Mouse (Mus musculus): ENCODE measurements around the gene Vmn2r9.
A peak's percentile ranks its signal among the peaks of the same experiment; 100 is the strongest.
"Not testable (repeated sequence)": the region's sequence is repeated elsewhere in the genome, so short reads cannot be mapped to it uniquely, and the experiment has no call there.

Vmn2r9 gene

GRCm38 (mm10) chr5:108852501-108852900 is at the start of gene Vmn2r9:
TSS of gene Vmn2r9 (minus strand) at chr5:108852601.
- DNase-seq = not testable (repeated sequence)

- peak in 1 of 2 experiments; percentile 3 for DNase-seq
Observed at GRCm38 (mm10) chr5:108866746-108867145, 14.3 kb upstream of the Vmn2r9 start.

- no peak for DNase-seq
Observed at GRCm38 (mm10) chr5:108849466-108849865, 2.9 kb downstream of the Vmn2r9 start.

GRCm38 (mm10) chr5:108836156-108836555 is 16.2 kb downstream of the Vmn2r9 start:
- peak in 1 of 2 experiments; percentile 10 for DNase-seq

- peak; percentile 12 to 23 for DNase-seq
Observed at GRCm38 (mm10) chr5:108823276-108823675, 29.1 kb downstream of the Vmn2r9 start.

GRCm38 (mm10) chr5:108808750-108809149 is 43.7 kb downstream of the Vmn2r9 start, which contains the start of gene Vmn2r8:
TSS of gene Vmn2r8 (minus strand) at chr5:108808850.
- DNase-seq = not testable (repeated sequence)

GRCm38 (mm10) chr5:108803646-108804045 is 48.8 kb downstream of the Vmn2r9 start:
- DNase-seq = no peak

GRCm38 (mm10) chr5:108795263-108795662 is 57.1 kb downstream of the Vmn2r9 start, which contains the start of gene Tmed11:
TSS of gene Tmed11 (minus strand) at chr5:108795363.
- DNase-seq = not testable (repeated sequence)

- not testable (repeated sequence) for DNase-seq
Observed at GRCm38 (mm10) chr5:108790385-108790784, 62.0 kb downstream of the Vmn2r9 start.
